Mouse (Mus musculus): ENCODE results near the gene Srr. TPM values are rescaled to one million over a fixed set of nuclear protein-coding genes. Genes with fewer than 3 reads are reported as not detected.

Srr gene
- polyA plus RNA-seq (2012): 0.08 and 0.14 TPM in 2 replicates

- peaks cover 18% of the 10 kb centered on the region for H3K36me3 ChIP-seq (ENCODE audit: control insufficient read depth)
- no peaks in the 10 kb centered on the region for H3K9me3 ChIP-seq (ENCODE audit: control insufficient read depth, low read length)
- TF ChIP-seq GATA1 (IDR thresholded peaks at IDR 0.05; ENCODE audit: low read length) (no peak), TAL1 (IDR thresholded peaks at IDR 0.05; ENCODE audit: low read length) (no peak)
- no peaks in the 10 kb centered on the region for H3K27me3 ChIP-seq (ENCODE audit: control insufficient read depth)
- peak within 1 kb of the TSS; percentile 97 for H3K4me3 ChIP-seq (replicated peaks)
- H3K4me1 ChIP-seq (ENCODE audit: control insufficient read depth): peaks cover 40% of the 10 kb centered on the region
Measured at GRCm38 (mm10) chr11:74925577-74926387, at the start of gene Srr, which contains the start of gene Smg6. Srr (minus strand) TSS chr11:74925948. Smg6 (plus strand) TSS chr11:74925823.

GRCm38 (mm10) chr11:74974615-74975014, 48.9 kb upstream of the Srr start:
- H3K4me3 ChIP-seq (replicated peaks): no peak overlapping the region
- no peak for TF ChIP-seq GATA1 (IDR thresholded peaks at IDR 0.05; ENCODE audit: low read length)
- TF ChIP-seq TAL1 (IDR thresholded peaks at IDR 0.05; ENCODE audit: low read length): no peak
- H3K9me3 ChIP-seq (ENCODE audit: control insufficient read depth, low read length): no peaks in the 10 kb centered on the region
- H3K4me1 ChIP-seq (ENCODE audit: control insufficient read depth): no peaks in the 10 kb centered on the region
- no peaks in the 10 kb centered on the region for H3K36me3 ChIP-seq (ENCODE audit: control insufficient read depth)
- no peaks in the 10 kb centered on the region for H3K27me3 ChIP-seq (ENCODE audit: control insufficient read depth)

GRCm38 (mm10) chr11:74973290-74974157, 47.8 kb upstream of the Srr start:
- Histone ChIP-seq H3K27me3 (ENCODE audit: control insufficient read depth) (no peaks in the 10 kb centered on the region), H3K4me1 (ENCODE audit: control insufficient read depth) (no peaks in the 10 kb centered on the region), H3K36me3 (ENCODE audit: control insufficient read depth) (no peaks in the 10 kb centered on the region; the same call in 1 of the 2 replicates), H3K4me3 (replicated peaks) (no peak overlapping the region), H3K9me3 (ENCODE audit: control insufficient read depth, low read length) (no peaks in the 10 kb centered on the region)
- no peak for TF ChIP-seq TAL1 (IDR thresholded peaks at IDR 0.05; ENCODE audit: low read length)
- no peak for TF ChIP-seq GATA1 (IDR thresholded peaks at IDR 0.05; ENCODE audit: low read length)

- TF ChIP-seq TAL1 (IDR thresholded peaks at IDR 0.05; ENCODE audit: low read length): no peak
- TF ChIP-seq GATA1 (IDR thresholded peaks at IDR 0.05; ENCODE audit: low read length): no peak
- H3K4me3 ChIP-seq (replicated peaks): no peak overlapping the region
- no peaks in the 10 kb centered on the region; the same call in none of the 2 replicates for H3K36me3 ChIP-seq (ENCODE audit: control insufficient read depth)
- no peaks in the 10 kb centered on the region for H3K27me3 ChIP-seq (ENCODE audit: control insufficient read depth)
- H3K9me3 ChIP-seq (ENCODE audit: control insufficient read depth, low read length): no peaks in the 10 kb centered on the region
- no peaks in the 10 kb centered on the region; the same call in 1 of the 2 replicates for H3K4me1 ChIP-seq (ENCODE audit: control insufficient read depth)
Measured at GRCm38 (mm10) chr11:74965516-74965915, 39.8 kb upstream of the Srr start.

GRCm38 (mm10) chr11:74962846-74963407, 37.2 kb upstream of the Srr start:
- Histone ChIP-seq H3K4me3 (replicated peaks) (no peak overlapping the region), H3K9me3 (ENCODE audit: control insufficient read depth, low read length) (no peaks in the 10 kb centered on the region), H3K36me3 (ENCODE audit: control insufficient read depth) (no peaks in the 10 kb centered on the region; the same call in 1 of the 2 replicates), H3K4me1 (ENCODE audit: control insufficient read depth) (peaks cover 5% of the 10 kb centered on the region), H3K27me3 (ENCODE audit: control insufficient read depth) (no peaks in the 10 kb centered on the region)
- TF ChIP-seq TAL1 (IDR thresholded peaks at IDR 0.05; ENCODE audit: low read length) (no peak), GATA1 (IDR thresholded peaks at IDR 0.05; ENCODE audit: low read length) (no peak)

DNA sequence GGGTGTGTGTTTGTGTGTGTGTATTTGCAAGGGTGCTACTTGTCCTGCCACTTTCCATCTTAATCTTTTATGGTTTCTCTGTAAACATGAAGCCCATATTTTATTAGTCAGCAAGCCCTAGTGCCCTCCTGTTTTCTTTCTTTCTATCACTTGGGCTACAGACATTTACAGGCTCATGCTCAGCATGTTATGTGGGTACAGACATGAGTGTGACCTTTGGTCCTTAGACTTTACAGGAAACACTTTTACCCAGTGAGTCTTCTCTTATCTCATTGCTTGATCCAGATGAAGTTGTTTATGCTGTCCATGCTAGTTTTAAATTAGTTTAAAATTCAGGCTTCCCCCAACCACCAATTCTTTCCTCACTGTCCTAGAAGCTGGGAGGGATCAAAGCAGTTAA, 36.2 kb upstream of the Srr start:
- no peak for TF ChIP-seq TAL1 (IDR thresholded peaks at IDR 0.05; ENCODE audit: low read length)
- no peak for TF ChIP-seq GATA1 (IDR thresholded peaks at IDR 0.05; ENCODE audit: low read length)
- peaks cover 7% of the 10 kb centered on the region for H3K36me3 ChIP-seq (ENCODE audit: control insufficient read depth)
- H3K4me3 ChIP-seq (replicated peaks): no peak overlapping the region
- no peaks in the 10 kb centered on the region for H3K9me3 ChIP-seq (ENCODE audit: control insufficient read depth, low read length)
- no peaks in the 10 kb centered on the region for H3K27me3 ChIP-seq (ENCODE audit: control insufficient read depth)
- peaks cover 5% of the 10 kb centered on the region for H3K4me1 ChIP-seq (ENCODE audit: control insufficient read depth)

DNA sequence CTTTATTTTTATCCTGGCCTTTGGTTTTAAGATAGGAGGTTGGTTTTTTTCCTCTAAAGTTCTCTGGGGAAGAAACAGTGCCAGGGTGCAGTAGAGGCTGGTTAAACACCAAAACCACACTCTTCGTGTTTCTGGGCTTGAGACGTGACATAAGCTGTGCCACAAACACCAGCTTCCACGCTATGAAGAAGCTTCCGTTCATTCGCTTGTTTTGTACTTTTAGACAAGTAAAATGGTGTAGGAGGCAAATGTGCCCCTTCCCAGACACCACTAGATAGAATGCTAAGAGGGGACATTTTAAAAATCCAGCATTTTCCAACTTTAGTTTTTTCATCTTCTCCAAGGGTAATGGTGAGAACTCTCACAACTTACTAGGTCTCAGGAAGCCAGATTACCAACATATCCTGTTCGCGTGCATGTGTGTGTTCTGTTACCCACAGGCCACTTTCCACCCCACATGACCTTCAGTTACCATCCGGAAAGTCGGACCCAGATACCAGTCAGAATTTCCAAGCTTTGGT, 34.3 kb upstream of the Srr start:
- H3K9me3 ChIP-seq (ENCODE audit: control insufficient read depth, low read length): no peaks in the 10 kb centered on the region
- TF ChIP-seq GATA1 (IDR thresholded peaks at IDR 0.05; ENCODE audit: low read length): no peak
- no peak for TF ChIP-seq TAL1 (IDR thresholded peaks at IDR 0.05; ENCODE audit: low read length)
- peaks cover 5% of the 10 kb centered on the region for H3K4me1 ChIP-seq (ENCODE audit: control insufficient read depth)
- H3K4me3 ChIP-seq (replicated peaks): no peak overlapping the region
- H3K36me3 ChIP-seq (ENCODE audit: control insufficient read depth): peaks cover 15% of the 10 kb centered on the region
- no peaks in the 10 kb centered on the region for H3K27me3 ChIP-seq (ENCODE audit: control insufficient read depth)

GRCm38 (mm10) chr11:74959501-74959900, 33.8 kb upstream of the Srr start:
- H3K4me1 ChIP-seq (ENCODE audit: control insufficient read depth): peaks cover 5% of the 10 kb centered on the region
- H3K27me3 ChIP-seq (ENCODE audit: control insufficient read depth): no peaks in the 10 kb centered on the region
- TF ChIP-seq TAL1 (IDR thresholded peaks at IDR 0.05; ENCODE audit: low read length) (no peak), GATA1 (IDR thresholded peaks at IDR 0.05; ENCODE audit: low read length) (no peak)
- peaks cover 20% of the 10 kb centered on the region for H3K36me3 ChIP-seq (ENCODE audit: control insufficient read depth)
- H3K4me3 ChIP-seq (replicated peaks): no peak overlapping the region
- H3K9me3 ChIP-seq (ENCODE audit: control insufficient read depth, low read length): no peaks in the 10 kb centered on the region
